Mouse (Mus musculus) liver, embryonic 11.5 days (tissue): ENCODE measurements around the gene Ftl1. TPM values are rescaled to one million over a fixed set of nuclear protein-coding genes. Genes with fewer than 3 reads are reported as not detected.

Source experiments
- microRNA-seq: library from miRNA; unstranded; fragments of <30 nt; microRNA quantifications from one replicate; pipeline ENCODE4, GENCODE M21; 2017; ENCODE audit warnings: borderline number of aligned reads
- polyA plus RNA-seq: library from polyadenylated mRNA; unstranded; fragments of >200 nt; fragmentation: Nextera tagmentation; extraction: Ambion mirVana; gene quantifications from 2 replicates; pipeline ENCODE4 v1.2.1, GENCODE M21; 2014

Ftl1 gene
- polyA plus RNA-seq, 1 experiment from 2014 or later = 6,297 TPM

Small RNAs within 50 kb of the gene (microRNA-seq; reads per million reads assigned to microRNA genes)
- gene Gm22133 = 6.7 reads per million, percentile 17 among the genes with 10 or more reads in this experiment

Other genes with a start within 250 kb of the Ftl1 start
- 2.8 TPM in 2 replicates for gene Dkkl1, start 247.7 kb downstream of the Ftl1 start, polyA plus RNA-seq
- 69.3 and 75.9 TPM in 2 replicates for gene Tead2, start 244.1 kb downstream of the Ftl1 start, polyA plus RNA-seq
- gene Cd37, start 220.8 kb downstream of the Ftl1 start, polyA plus RNA-seq = 14.4 and 19.5 TPM in 2 replicates
- gene Slc6a16, start 218.8 kb downstream of the Ftl1 start, polyA plus RNA-seq = 0.19 TPM in 1 of 2 replicates, not detected in the other
- gene Slc6a21, start 182.4 kb downstream of the Ftl1 start, polyA plus RNA-seq = not detected in 2 replicates
- 2.3 and 3.9 TPM in 2 replicates for gene Trpm4, start 126.1 kb downstream of the Ftl1 start, polyA plus RNA-seq
- gene Hrc, start 124.6 kb downstream of the Ftl1 start, polyA plus RNA-seq = 0.12 and 0.30 TPM in 2 replicates
- 2.0 and 2.1 TPM in 2 replicates for gene Ppfia3, start 92.9 kb downstream of the Ftl1 start, polyA plus RNA-seq
- gene Lin7b, start 89.3 kb downstream of the Ftl1 start, polyA plus RNA-seq = 0.35 TPM in 1 of 2 replicates, not detected in the other
- 51.6 and 64.4 TPM in 2 replicates for gene Snrnp70, start 64.1 kb downstream of the Ftl1 start, polyA plus RNA-seq
- 0.18 TPM in 1 of 2 replicates, not detected in the other for gene Kcna7, start 54.2 kb downstream of the Ftl1 start, polyA plus RNA-seq
- 2.0 and 2.5 TPM in 2 replicates for gene Ntf5, start 46.2 kb downstream of the Ftl1 start, polyA plus RNA-seq
- 0.26 TPM in 1 of 2 replicates, not detected in the other for gene Lhb, start 39.1 kb downstream of the Ftl1 start, polyA plus RNA-seq
- gene Gys1, start 25.0 kb downstream of the Ftl1 start, polyA plus RNA-seq = 21.4 and 23.7 TPM in 2 replicates
- 240 and 250 TPM in 2 replicates for gene Ruvbl2, start 21.8 kb downstream of the Ftl1 start, polyA plus RNA-seq
- gene Bax, start 7.0 kb upstream of the Ftl1 start, polyA plus RNA-seq = 190 and 212 TPM in 2 replicates
- gene Tulp2, start 22.0 kb upstream of the Ftl1 start, polyA plus RNA-seq = 2.3 and 3.2 TPM in 2 replicates
- gene Gm45808, start 26.9 kb upstream of the Ftl1 start, polyA plus RNA-seq = not detected in 2 replicates
- gene Dhdh, start 28.9 kb upstream of the Ftl1 start, polyA plus RNA-seq = 4.9 and 5.8 TPM in 2 replicates
- gene Nucb1, start 50.5 kb upstream of the Ftl1 start, polyA plus RNA-seq = 149 and 153 TPM in 2 replicates
- gene Ppp1r15a, start 66.4 kb upstream of the Ftl1 start, polyA plus RNA-seq = 61.6 and 62.0 TPM in 2 replicates
- 0.64 and 0.89 TPM in 2 replicates for gene Plekha4, start 66.4 kb upstream of the Ftl1 start, polyA plus RNA-seq
- gene Hsd17b14, start 95.0 kb upstream of the Ftl1 start, polyA plus RNA-seq = 2.8 and 5.4 TPM in 2 replicates
- 84.7 and 90.1 TPM in 2 replicates for gene Bcat2, start 110.3 kb upstream of the Ftl1 start, polyA plus RNA-seq
- gene Fgf21, start 155.6 kb upstream of the Ftl1 start, polyA plus RNA-seq = 0.23 TPM in 1 of 2 replicates, not detected in the other
- gene Fut1, start 157.4 kb upstream of the Ftl1 start, polyA plus RNA-seq = not detected in 2 replicates
- gene Izumo1, start 161.9 kb upstream of the Ftl1 start, polyA plus RNA-seq = 0.21 and 0.22 TPM in 2 replicates
- gene Rasip1, start 167.6 kb upstream of the Ftl1 start, polyA plus RNA-seq = 8.0 and 9.3 TPM in 2 replicates
- 0.69 and 0.73 TPM in 2 replicates for gene Mamstr, start 180.1 kb upstream of the Ftl1 start, polyA plus RNA-seq
- gene Fut2, start 206.5 kb upstream of the Ftl1 start, polyA plus RNA-seq = 0.08 TPM in 1 of 2 replicates, not detected in the other
- 0.23 TPM in 1 of 2 replicates, not detected in the other for gene Ntn5, start 224.1 kb upstream of the Ftl1 start, polyA plus RNA-seq
- 0.30 and 0.33 TPM in 2 replicates for gene Sec1, start 234.5 kb upstream of the Ftl1 start, polyA plus RNA-seq
- 1.0 and 1.2 TPM in 2 replicates for gene Car11, start 240.0 kb upstream of the Ftl1 start, polyA plus RNA-seq
- gene Dbp, start 245.2 kb upstream of the Ftl1 start, polyA plus RNA-seq = 1.8 and 1.9 TPM in 2 replicates